Mouse (Mus musculus): ENCODE measurements around the gene Tmem175. TPM values are rescaled to one million over a fixed set of nuclear protein-coding genes. Genes with fewer than 3 reads are reported as not detected.

Tmem175 gene
- total RNA-seq, 2 experiments from 2014 or later: 35.8 to 36.6 TPM

- DNase-seq (ENCODE audit: low spot score in 2 of 2): no peak
Measured at GRCm38 (mm10) chr5:108676772-108677498, 47.4 kb downstream of the Tmem175 start.

GRCm38 (mm10) chr5:108677605-108678295 is 48.2 kb downstream of the Tmem175 start:
- DNase-seq (ENCODE audit: low spot score in 2 of 2): peak; percentile 81 to 85

GRCm38 (mm10) chr5:108678296-108678854 is 48.8 kb downstream of the Tmem175 start:
- DNase-seq (ENCODE audit: low spot score in 2 of 2): no peak

GRCm38 (mm10) chr5:108679909-108680308 is 50.3 kb downstream of the Tmem175 start:
- DNase-seq (ENCODE audit: low spot score in 2 of 2): no peak

GRCm38 (mm10) chr5:108680871-108681270 is 51.3 kb downstream of the Tmem175 start:
- DNase-seq (ENCODE audit: low spot score in 2 of 2): no peak

- no peak for DNase-seq (ENCODE audit: low spot score in 2 of 2)
Measured at GRCm38 (mm10) chr5:108689091-108689490, 59.5 kb downstream of the Tmem175 start.

- no peak for DNase-seq (ENCODE audit: low spot score in 2 of 2)
Measured at GRCm38 (mm10) chr5:108691152-108691551, 61.6 kb downstream of the Tmem175 start.

- peak in 1 of 2 experiments; percentile 60 for DNase-seq (ENCODE audit: low spot score in 2 of 2)
Measured at GRCm38 (mm10) chr5:108692271-108692670, 62.7 kb downstream of the Tmem175 start, which contains the start of gene Fgfrl1. Gene Fgfrl1, plus strand, starts transcription at chr5:108692382.

- DNase-seq (ENCODE audit: low spot score in 2 of 2): peak; percentile 75 to 81
Measured at GRCm38 (mm10) chr5:108693872-108694288, 64.3 kb downstream of the Tmem175 start.

GRCm38 (mm10) chr5:108694352-108695261 is 65.0 kb downstream of the Tmem175 start:
- peak in 1 of 2 experiments; percentile 58 for DNase-seq (ENCODE audit: low spot score in 2 of 2)

- DNase-seq (ENCODE audit: low spot score in 2 of 2): no peak
Measured at GRCm38 (mm10) chr5:108695861-108696260, 66.3 kb downstream of the Tmem175 start.

GRCm38 (mm10) chr5:108696542-108696941 is 67.0 kb downstream of the Tmem175 start:
- DNase-seq (ENCODE audit: low spot score in 2 of 2): no peak

GRCm38 (mm10) chr5:108697341-108697753 is 67.8 kb downstream of the Tmem175 start:
- peak; percentile 50 to 74 for DNase-seq (ENCODE audit: low spot score in 2 of 2)

Other genes starting within 250 kb of the Tmem175 start
- under 1 TPM in 1 of 2 experiments, not detected in 1; 0.25 TPM for gene Pde6b, start 241.4 kb upstream of the Tmem175 start, total RNA-seq (2021)
- gene Atp5k, start 195.3 kb upstream of the Tmem175 start, total RNA-seq (2021): 100 to 1,000 TPM; 414 to 429 TPM
- under 1 TPM; 0.41 to 0.80 TPM for gene Mfsd7a, start 180.9 kb upstream of the Tmem175 start, total RNA-seq (2021)
- gene Pcgf3, start 168.5 kb upstream of the Tmem175 start, total RNA-seq (2021): 10 to 100 TPM; 69.3 to 71.4 TPM
- gene Cplx1, start 79.7 kb upstream of the Tmem175 start, total RNA-seq (2021): 100 to 1,000 TPM; 396 to 463 TPM
- 10 to 100 TPM; 87.7 to 89.7 TPM for gene Gak, start within 50 bp of the Tmem175 start, total RNA-seq (2021)
- gene Idua, start 30.6 kb downstream of the Tmem175 start, total RNA-seq (2021): 1 to 10 TPM; 8.6 to 9.4 TPM
- 10 to 100 TPM; 56.4 to 61.2 TPM for gene Dgkq, start 39.9 kb downstream of the Tmem175 start, total RNA-seq (2021)
- gene Slc26a1, start 45.8 kb downstream of the Tmem175 start, total RNA-seq (2021): 1 to 10 TPM; 2.6 to 3.2 TPM
- gene Fgfrl1, start 62.6 kb downstream of the Tmem175 start, total RNA-seq (2021): 10 to 100 TPM; 18.5 to 22.5 TPM
- not detected for gene Rnf212, start 145.2 kb downstream of the Tmem175 start, total RNA-seq (2021)
- not detected for gene Tmed11, start 165.6 kb downstream of the Tmem175 start, total RNA-seq (2021)
- gene Vmn2r8, start 179.1 kb downstream of the Tmem175 start, total RNA-seq (2021): not detected
- gene Vmn2r9, start 222.8 kb downstream of the Tmem175 start, total RNA-seq (2021): not detected

Measured in layer of hippocampus, postnatal 10 days (tissue).